Mouse (Mus musculus): ENCODE measurements around the gene B3galt2.

DNA sequence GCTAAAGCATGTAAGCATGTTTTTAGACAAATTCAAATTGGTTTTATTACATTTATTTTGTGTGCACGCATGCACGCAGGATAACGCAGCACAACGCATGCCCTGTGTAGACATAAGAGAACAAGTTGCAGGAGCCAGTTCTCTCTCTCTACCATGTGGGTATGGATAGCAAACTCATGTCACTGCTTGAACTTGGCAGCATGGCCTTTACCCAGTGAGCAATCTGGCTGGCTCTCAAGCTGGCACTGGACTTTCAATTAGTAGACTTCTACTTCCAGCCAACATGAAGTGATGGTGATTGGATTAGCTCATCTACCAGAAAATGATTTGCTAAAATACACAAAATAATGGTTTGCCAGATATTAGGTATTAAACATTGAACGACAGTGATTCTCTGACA is 40.6 kb downstream of the B3galt2 start:
- no peak for TF ChIP-seq CTCF (conservative IDR thresholded peaks at IDR 0.05; ENCODE audit: low read length)
- no peak for TF ChIP-seq NANOG (IDR thresholded peaks at IDR 0.05; ENCODE audit: borderline replicate concordance, low read length)

Data from E14TG2a.4 (cell line).